Mouse (Mus musculus): Measurements from ENCODE around the gene Enpp1.

Enpp1 gene

DNA sequence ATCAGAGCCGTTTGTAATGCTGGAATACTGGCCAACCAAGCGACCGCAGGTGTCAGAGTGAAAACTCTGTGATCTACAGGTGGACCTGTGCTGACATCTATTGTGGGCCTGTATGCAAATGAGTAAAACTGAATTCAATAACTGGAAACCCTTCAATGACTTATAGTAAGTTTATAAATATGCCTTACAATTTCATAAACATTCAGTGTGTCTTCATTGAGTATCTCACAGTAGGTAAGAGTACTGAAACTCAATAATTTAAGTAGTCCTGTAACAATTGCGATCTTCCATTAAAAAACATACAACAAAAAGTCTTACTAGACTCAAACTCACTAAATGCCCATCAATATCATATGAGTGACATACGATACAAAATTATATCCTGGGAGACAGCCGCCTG is 1.6 kb downstream of the Enpp1 start:
- DNase-seq (ENCODE audit: low spot score), result no peak

DNA sequence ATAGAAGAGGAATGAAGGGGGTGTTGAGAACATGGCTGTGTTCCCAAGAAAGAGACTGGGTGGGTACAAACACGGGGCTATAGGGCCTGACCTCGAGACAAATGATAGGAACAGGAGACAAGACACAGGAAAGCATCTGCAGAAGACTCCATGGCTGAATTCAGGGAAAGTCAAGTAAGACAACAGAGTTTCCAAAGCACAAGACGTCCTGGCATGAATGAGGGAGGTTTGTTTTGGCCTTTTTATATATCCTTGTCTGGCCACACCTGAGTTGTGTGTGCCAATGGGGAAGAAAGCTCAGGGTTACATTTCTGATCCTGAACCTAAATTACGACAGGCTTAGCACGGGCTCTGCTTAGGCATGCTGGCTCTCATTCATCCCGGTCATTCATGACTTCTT is 4.2 kb downstream of the Enpp1 start:
- no peak for DNase-seq (ENCODE audit: low spot score)

- DNase-seq (ENCODE audit: low spot score), result no peak
These were observed 5.4 kb downstream of the Enpp1 start for GRCm38 (mm10) chr10:24706431-24707140.

- no peak for DNase-seq (ENCODE audit: low spot score)
These were observed 9.3 kb downstream of the Enpp1 start for GRCm38 (mm10) chr10:24702698-24703097.

DNA sequence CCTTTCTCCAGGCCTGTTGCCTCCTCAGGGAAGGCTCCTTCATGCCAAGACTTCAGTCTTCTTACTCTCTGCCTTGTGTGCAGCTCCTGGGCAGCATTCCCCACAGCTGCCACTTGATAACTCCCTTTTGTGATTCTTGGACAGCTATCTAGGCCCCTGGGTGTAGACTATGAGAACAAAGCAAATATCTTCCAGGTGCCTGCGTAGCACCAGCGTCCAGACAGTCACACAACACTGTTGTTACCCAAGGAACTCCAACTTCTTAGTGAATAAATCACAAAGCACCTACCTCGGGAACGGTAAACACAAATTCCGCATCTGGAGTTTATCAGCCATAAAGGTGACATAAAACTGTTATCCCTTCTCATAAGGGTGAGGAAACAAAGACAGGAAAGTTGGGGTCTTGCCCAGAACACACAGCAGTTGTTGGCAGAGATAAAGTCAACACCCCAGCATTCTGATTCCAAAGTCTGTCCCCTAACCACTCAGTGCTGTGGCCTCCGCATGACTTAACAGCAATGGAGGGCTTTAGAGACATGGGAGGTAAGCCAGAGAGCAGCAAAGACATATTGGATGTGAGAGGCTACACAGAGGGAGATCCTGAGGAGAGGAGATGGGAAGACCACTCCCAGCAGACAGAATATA is 13.7 kb downstream of the Enpp1 start:
- DNase-seq (ENCODE audit: low spot score), result no peak

- DNase-seq (ENCODE audit: low spot score), result no peak
These were observed 15.2 kb downstream of the Enpp1 start for GRCm38 (mm10) chr10:24696761-24697160.

- no peak for DNase-seq (ENCODE audit: low spot score)
These were observed 16.2 kb downstream of the Enpp1 start for GRCm38 (mm10) chr10:24695786-24696185.

DNA sequence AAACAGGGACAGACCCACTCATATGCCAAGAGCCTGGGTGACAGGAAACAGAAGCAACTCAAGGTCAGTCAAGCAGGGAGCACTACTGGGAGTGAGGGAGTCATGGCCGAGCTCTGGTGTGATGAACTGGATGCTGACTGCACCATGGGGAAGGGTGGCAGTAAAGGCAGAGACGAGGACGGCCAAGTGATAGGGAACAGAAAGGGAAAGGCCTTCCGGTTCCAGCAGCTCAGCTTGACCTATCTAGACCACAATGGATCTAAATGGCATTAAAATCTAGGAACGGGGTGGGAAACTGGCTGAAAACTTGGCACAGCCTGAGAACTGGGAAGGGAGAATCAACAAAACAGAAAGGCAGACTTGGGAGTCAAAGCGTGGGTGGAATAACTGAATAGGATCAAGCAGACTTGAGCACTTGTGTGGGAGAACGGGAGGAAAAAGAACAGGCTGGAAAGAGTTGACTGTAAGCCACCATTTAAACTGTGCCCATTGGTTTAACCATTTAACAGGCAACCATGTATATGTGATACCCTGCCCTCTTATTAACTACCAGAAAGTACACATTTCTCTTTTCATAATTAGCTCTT is 29.3 kb downstream of the Enpp1 start:
- no peak for DNase-seq (ENCODE audit: low spot score)

DNA sequence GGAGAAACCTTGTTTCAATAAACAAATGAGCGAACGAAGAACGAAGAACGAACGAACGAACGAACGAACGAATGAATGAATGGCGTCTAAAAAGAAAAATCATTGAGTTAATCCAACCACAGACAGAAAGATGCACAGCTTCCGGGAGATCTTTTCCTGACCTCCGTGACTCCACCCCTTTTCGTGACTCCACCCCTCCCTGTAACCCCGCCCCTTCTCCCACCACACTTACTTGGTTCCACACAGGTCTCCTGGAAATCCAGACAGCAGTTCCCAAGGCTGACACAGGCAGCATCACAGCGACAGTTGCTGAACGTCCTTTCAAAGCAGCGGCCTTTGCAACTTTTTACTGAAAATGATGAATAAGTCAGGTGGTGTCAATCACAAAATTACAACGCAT is 34.3 kb downstream of the Enpp1 start:
- DNase-seq (ENCODE audit: low spot score), result no peak

GRCm38 (mm10) chr10:24674261-24674660 is 37.7 kb downstream of the Enpp1 start:
- DNase-seq (ENCODE audit: low spot score), result no peak

DNA sequence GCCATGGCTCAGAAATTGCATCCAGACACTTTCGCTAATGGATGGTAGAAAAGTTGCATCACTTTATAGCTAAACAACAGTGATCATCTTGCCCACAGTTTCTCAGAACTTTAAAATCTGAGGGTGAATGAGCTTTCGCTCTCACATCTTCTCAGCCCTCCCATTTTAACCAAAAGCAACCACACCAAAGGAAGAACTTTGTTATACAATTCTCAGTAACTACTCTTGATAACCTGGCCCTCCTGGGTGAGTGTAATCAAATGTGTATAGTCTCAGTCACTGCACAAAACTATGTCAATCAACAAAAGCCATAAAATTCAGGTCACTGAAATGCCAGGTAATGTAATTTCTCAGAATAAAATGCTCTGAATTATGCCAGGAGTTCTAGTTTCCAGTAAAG is 39.0 kb downstream of the Enpp1 start:
- DNase-seq (ENCODE audit: low spot score), result no peak

DNA sequence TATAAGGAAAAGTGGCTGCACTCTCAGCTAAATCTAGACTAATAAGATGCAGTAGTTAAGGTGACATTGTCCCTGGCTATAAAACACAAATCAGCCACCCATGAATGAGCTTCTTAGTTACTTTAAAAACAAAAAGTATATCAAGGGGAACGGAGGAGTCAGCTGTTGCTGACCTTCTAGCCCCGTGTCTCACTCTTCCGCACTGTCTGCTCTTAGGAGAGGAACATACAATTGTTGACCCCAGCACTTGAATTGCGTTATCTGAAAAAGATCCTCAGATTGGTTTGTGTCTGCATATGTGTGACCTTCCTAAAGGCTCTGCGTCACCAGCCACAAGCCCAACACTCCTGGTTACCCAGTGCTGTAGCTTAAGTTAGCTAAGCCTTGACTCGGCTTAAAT is 41.4 kb downstream of the Enpp1 start:
- no peak for DNase-seq (ENCODE audit: low spot score)

- no peak for DNase-seq (ENCODE audit: low spot score)
These were observed 60.9 kb downstream of the Enpp1 start for GRCm38 (mm10) chr10:24650990-24651569.

DNA sequence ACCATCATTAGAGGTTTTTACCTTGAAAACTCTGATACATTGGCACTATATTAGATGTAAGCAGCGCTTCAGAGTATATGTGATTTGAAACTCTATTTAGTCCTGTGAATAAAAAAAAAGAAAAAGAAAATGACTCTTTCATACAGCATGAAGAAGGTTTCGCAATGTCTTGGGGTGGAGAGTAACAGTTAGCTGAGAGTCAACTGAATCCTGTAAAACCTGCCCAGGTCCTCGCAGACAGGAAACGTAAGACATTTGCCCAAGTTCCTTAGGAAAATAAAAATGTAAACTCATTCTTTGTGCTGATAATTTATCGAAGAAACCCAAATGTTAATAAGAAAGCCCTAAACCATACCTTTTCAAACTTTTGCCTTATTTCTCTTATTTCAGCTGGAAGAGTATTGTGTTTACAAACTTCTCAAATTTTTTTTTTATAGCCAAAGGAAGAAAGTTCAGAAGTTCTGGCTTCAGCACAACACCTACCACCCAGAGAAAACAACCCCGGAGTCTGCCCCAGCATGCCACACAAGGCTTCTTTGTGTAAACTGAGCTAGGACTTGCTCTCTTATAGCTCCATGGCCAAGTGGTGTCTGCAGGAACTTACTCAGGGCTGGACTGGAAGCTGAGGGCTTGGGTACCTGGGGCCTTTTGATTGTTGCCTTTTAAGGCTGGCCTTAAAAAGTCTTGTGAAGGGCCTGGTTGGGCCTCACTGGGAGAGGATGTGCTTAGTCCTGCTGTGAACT is 63.8 kb downstream of the Enpp1 start:
- no peak for DNase-seq (ENCODE audit: low spot score)

GRCm38 (mm10) chr10:24645169-24645568 is 66.8 kb downstream of the Enpp1 start:
- no peak for DNase-seq (ENCODE audit: low spot score)

DNA sequence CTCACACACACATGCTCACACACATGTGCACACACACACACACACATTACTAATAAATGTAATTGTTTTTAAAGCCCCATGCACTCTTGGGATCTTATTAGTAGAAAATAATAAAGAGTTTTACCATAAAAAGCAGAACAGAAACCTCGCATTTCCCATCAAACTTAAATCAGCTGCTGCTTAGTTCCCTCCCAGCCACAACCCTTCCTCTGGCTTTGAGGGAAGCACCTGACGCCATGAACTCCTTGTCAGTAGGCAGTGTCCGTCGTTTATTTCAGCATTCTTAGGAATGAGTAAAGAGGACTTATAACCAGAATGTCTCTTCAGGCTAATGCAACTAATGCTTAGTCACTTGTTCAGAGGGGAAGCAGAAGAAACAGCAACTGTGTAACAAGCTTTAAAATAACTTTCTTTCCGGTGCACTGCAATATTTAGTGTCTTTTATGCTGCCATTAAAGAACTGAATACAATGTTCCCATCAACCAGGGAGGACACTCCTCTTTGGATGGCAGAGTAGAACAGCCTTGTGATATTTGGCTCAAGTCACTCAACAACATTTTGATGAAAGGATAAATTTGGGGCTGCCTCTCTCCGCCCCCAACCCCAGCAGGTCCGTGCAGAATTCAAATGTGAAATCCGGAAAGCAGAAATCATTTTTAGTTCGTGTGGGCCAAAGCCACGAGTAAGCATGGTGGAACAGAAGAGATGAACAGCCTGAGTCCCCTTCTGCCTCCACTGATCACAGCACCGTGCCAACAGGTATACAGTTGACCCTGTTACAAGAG is 69.0 kb downstream of the Enpp1 start:
- DNase-seq (ENCODE audit: low spot score), result no peak

- DNase-seq (ENCODE audit: low spot score), result no peak
These were observed 70.4 kb downstream of the Enpp1 start for GRCm38 (mm10) chr10:24641416-24642140.

- no peak for DNase-seq (ENCODE audit: low spot score)
These were observed 71.6 kb downstream of the Enpp1 start for GRCm38 (mm10) chr10:24640186-24640875.

- no peak for DNase-seq (ENCODE audit: low spot score)
These were observed 72.4 kb downstream of the Enpp1 start for GRCm38 (mm10) chr10:24639596-24639995.

DNA sequence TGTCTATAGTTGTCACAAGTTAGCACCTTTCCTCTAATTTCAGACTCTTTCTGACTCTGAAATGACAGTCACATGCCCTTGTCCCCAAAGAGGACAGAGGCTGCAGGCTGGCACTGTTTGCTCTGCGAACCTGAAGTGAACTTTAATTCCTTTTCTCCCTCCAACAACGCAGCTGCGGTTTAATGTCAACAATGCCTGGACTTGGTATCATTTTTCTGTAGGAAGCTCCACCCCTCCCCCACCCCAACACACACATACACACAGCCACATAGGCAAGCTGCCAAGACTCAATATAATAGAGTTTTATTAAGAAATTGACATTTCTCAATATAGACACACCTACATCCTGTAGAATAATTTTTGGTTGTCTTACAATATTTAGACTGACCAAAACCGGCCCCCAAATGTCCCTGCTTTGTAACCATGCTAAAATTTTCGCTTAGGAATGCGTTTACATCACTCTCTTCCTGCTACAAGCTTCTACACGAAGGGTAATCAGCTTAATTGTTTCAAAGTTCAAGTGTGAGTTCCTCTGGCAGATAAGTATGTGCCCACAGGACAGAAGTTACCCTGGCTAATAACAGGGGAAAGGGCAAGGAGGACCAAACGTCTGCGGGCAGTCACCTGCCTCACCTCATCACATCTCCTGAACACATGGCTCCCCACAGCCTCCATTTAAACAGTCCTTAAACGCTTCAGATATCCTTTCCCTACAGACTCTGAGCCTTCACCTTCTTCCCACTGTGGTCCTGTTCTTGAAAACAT is 73.5 kb downstream of the Enpp1 start:
- no peak for DNase-seq (ENCODE audit: low spot score)

Data from ovary, postnatal 10 days (tissue).